Mouse (Mus musculus) limb, embryonic 12.5 days (tissue): ENCODE data around the gene Rexo5. TPM values are rescaled to one million over a fixed set of nuclear protein-coding genes. Genes with fewer than 3 reads are reported as not detected.

Experiments used
- ATAC-seq: fragments of 200-750 bp; cut with Nextera tagmentation; 2 replicates; pipeline ENCODE4 v1.8.0; 2017; ENCODE audit warnings: low read depth, moderate TSS enrichment; ENCODE audit not compliant: insufficient number of reproducible peaks, insufficient read depth, low FRiP score, low TSS enrichment
- H3K27ac ChIP-seq: fragments of 300-500 bp; sonication (generic); 2 replicates; pipeline ENCODE4 v1.5.1; 2016; ENCODE audit warnings: mild to moderate bottlenecking, moderate library complexity
- H3K27me3 ChIP-seq: fragments of 300-500 bp; sonication (generic); 2 replicates; pipeline ENCODE4 v1.6.1; 2016; ENCODE audit warnings: mild to moderate bottlenecking, moderate library complexity
- H3K36me3 ChIP-seq: fragments of 300-500 bp; sonication (generic); 2 replicates; pipeline ENCODE4 v1.6.1; 2016; ENCODE audit warnings: mild to moderate bottlenecking, moderate library complexity
- H3K4me1 ChIP-seq: fragments of 300-500 bp; sonication (generic); replicated peaks from 2 replicates; pipeline ENCODE4 v1.6.1; 2016
- H3K4me2 ChIP-seq: fragments of 300-500 bp; sonication (generic); 2 replicates; pipeline ENCODE4 v1.6.1; 2016; ENCODE audit warnings: mild to moderate bottlenecking, moderate library complexity
- H3K4me3 ChIP-seq: fragments of 300-500 bp; sonication (generic); replicated peaks from 2 replicates; pipeline ENCODE4 v1.5.1; 2016; ENCODE audit warnings: mild to moderate bottlenecking
- H3K9ac ChIP-seq: fragments of 300-500 bp; sonication (generic); replicated peaks from 2 replicates; pipeline ENCODE4 v1.6.1; 2016; ENCODE audit warnings: mild to moderate bottlenecking, moderate library complexity
- H3K9me3 ChIP-seq: fragments of 300-500 bp; sonication (generic); 2 replicates; pipeline ENCODE4 v1.6.1; 2016; ENCODE audit warnings: mild to moderate bottlenecking, moderate library complexity
- WGBS: fragments of 180-500 bp; shearing (Covaris S2); methylation state at CpG from one replicate; pipeline ENCODE4 v1.1.7; 2016; 5-methylcytosine and 5-hydroxymethylcytosine counted together
- polyA plus RNA-seq: library from polyadenylated mRNA; unstranded; fragments of >200 nt; fragmentation: Nextera tagmentation; extraction: Ambion mirVana; gene quantifications from 2 replicates; pipeline ENCODE4 v1.2.1, GENCODE M21; 2016

The Rexo5 gene
- polyA plus RNA-seq, 1 experiment from 2014 or later, result 29.9 TPM

- Histone ChIP-seq H3K4me1 (no peaks in the 10 kb centered on the region), H3K27ac (no peak overlapping the region), H3K9ac (no peak overlapping the region), H3K4me2 (no peak overlapping the region), H3K27me3 (no peaks in the 10 kb centered on the region), H3K36me3 (peaks cover 49% of the 10 kb centered on the region), H3K4me3 (no peak overlapping the region), H3K9me3 (no peaks in the 10 kb centered on the region)
- WGBS, result 94% methylated on average over 2 of the region's 2 CpGs
- no peak for ATAC-seq
Measured at GRCm38 (mm10) chr7:119783453-119783852, 10.4 kb upstream of the Rexo5 start.

- WGBS, result 95% methylated on average over 5 of the region's 5 CpGs
- no peak overlapping the region for H3K4me3 ChIP-seq
- no peaks in the 10 kb centered on the region for H3K4me1 ChIP-seq
- no peaks in the 10 kb centered on the region for H3K9me3 ChIP-seq
- no peak for ATAC-seq
- H3K9ac ChIP-seq, result no peak overlapping the region
- H3K36me3 ChIP-seq, result peaks cover 62% of the 10 kb centered on the region
- no peaks in the 10 kb centered on the region for H3K27me3 ChIP-seq
- H3K4me2 ChIP-seq, result no peak overlapping the region
- no peak overlapping the region for H3K27ac ChIP-seq
Measured at GRCm38 (mm10) chr7:119784908-119785307, 8.9 kb upstream of the Rexo5 start.

- Histone ChIP-seq H3K4me2 (no peak overlapping the region), H3K27me3 (no peaks in the 10 kb centered on the region), H3K27ac (no peak overlapping the region), H3K9me3 (no peaks in the 10 kb centered on the region), H3K4me3 (no peak overlapping the region), H3K36me3 (peaks cover 65% of the 10 kb centered on the region), H3K9ac (no peak overlapping the region), H3K4me1 (peaks cover 10% of the 10 kb centered on the region; the same call in 1 of the 2 replicates)
- no peak for ATAC-seq
- 95% methylated on average over 3 of the region's 3 CpGs for WGBS
Measured at GRCm38 (mm10) chr7:119789024-119789423, 4.8 kb upstream of the Rexo5 start.

GRCm38 (mm10) chr7:119794251-119794638 lies 439 bp downstream of the Rexo5 start:
- Histone ChIP-seq H3K27ac (peak overlapping the region; percentile 90), H3K4me1 (peaks cover 15% of the 10 kb centered on the region; the same call in 1 of the 2 replicates), H3K4me2 (peak overlapping the region; percentile 74), H3K36me3 (peaks cover 22% of the 10 kb centered on the region), H3K9ac (peak overlapping the region; percentile 78), H3K27me3 (no peaks in the 10 kb centered on the region), H3K4me3 (peak overlapping the region; percentile 69), H3K9me3 (no peaks in the 10 kb centered on the region)
- under 1% methylated on average over 21 of the region's 21 CpGs for WGBS
- peak; percentile 87; the same call in 1 of the 2 replicates for ATAC-seq

GRCm38 (mm10) chr7:119795311-119795710 lies 1.5 kb downstream of the Rexo5 start:
- no peaks in the 10 kb centered on the region for H3K27me3 ChIP-seq
- H3K36me3 ChIP-seq, result peaks cover 17% of the 10 kb centered on the region
- peak overlapping the region; percentile 51 for H3K4me2 ChIP-seq
- H3K4me3 ChIP-seq, result peak overlapping the region; percentile 18
- H3K9me3 ChIP-seq, result no peaks in the 10 kb centered on the region
- no peak overlapping the region for H3K27ac ChIP-seq
- no peak for ATAC-seq
- peaks cover 15% of the 10 kb centered on the region; the same call in 1 of the 2 replicates for H3K4me1 ChIP-seq
- no peak overlapping the region for H3K9ac ChIP-seq

- H3K9me3 ChIP-seq, result no peaks in the 10 kb centered on the region
- H3K36me3 ChIP-seq, result peaks cover 13% of the 10 kb centered on the region
- no peaks in the 10 kb centered on the region for H3K27me3 ChIP-seq
- H3K4me2 ChIP-seq, result no peak overlapping the region
- WGBS, result 92% methylated on average over 3 of the region's 3 CpGs
- no peak for ATAC-seq
- H3K27ac ChIP-seq, result no peak overlapping the region
- no peaks in the 10 kb centered on the region for H3K4me1 ChIP-seq
- no peak overlapping the region for H3K4me3 ChIP-seq
- H3K9ac ChIP-seq, result no peak overlapping the region
Measured at GRCm38 (mm10) chr7:119800488-119800887, 6.7 kb downstream of the Rexo5 start.

GRCm38 (mm10) chr7:119800991-119801390 lies 7.2 kb downstream of the Rexo5 start:
- 84% methylated on average over 3 of the region's 3 CpGs for WGBS
- Histone ChIP-seq H3K9ac (no peak overlapping the region), H3K9me3 (no peaks in the 10 kb centered on the region), H3K4me1 (no peaks in the 10 kb centered on the region), H3K27me3 (no peaks in the 10 kb centered on the region), H3K4me3 (no peak overlapping the region), H3K36me3 (peaks cover 14% of the 10 kb centered on the region), H3K4me2 (no peak overlapping the region), H3K27ac (no peak overlapping the region)
- ATAC-seq, result no peak

GRCm38 (mm10) chr7:119807396-119807795 lies 13.6 kb downstream of the Rexo5 start:
- Histone ChIP-seq H3K4me3 (no peak overlapping the region), H3K27ac (no peak overlapping the region), H3K9me3 (no peaks in the 10 kb centered on the region), H3K4me1 (no peaks in the 10 kb centered on the region), H3K36me3 (peaks cover 55% of the 10 kb centered on the region), H3K27me3 (no peaks in the 10 kb centered on the region), H3K4me2 (no peak overlapping the region), H3K9ac (no peak overlapping the region)
- 96% methylated on average over 5 of the region's 5 CpGs for WGBS
- no peak for ATAC-seq

- Histone ChIP-seq H3K27ac (no peak overlapping the region), H3K9ac (no peak overlapping the region), H3K27me3 (no peaks in the 10 kb centered on the region), H3K36me3 (peaks cover 63% of the 10 kb centered on the region), H3K9me3 (no peaks in the 10 kb centered on the region), H3K4me3 (no peak overlapping the region), H3K4me2 (no peak overlapping the region), H3K4me1 (no peaks in the 10 kb centered on the region)
- ATAC-seq, result no peak
- WGBS, result 97% methylated on average over 3 of the region's 3 CpGs
Measured at GRCm38 (mm10) chr7:119808723-119809122, 14.9 kb downstream of the Rexo5 start.

GRCm38 (mm10) chr7:119835371-119835770 lies 41.6 kb downstream of the Rexo5 start:
- no peak overlapping the region for H3K4me2 ChIP-seq
- no peaks in the 10 kb centered on the region for H3K9me3 ChIP-seq
- no peak overlapping the region for H3K27ac ChIP-seq
- no peaks in the 10 kb centered on the region for H3K4me1 ChIP-seq
- H3K36me3 ChIP-seq, result peaks cover 38% of the 10 kb centered on the region
- WGBS, result 95% methylated on average over 1 of the region's 1 CpGs
- ATAC-seq, result no peak
- no peaks in the 10 kb centered on the region for H3K27me3 ChIP-seq
- no peak overlapping the region for H3K4me3 ChIP-seq
- no peak overlapping the region for H3K9ac ChIP-seq

GRCm38 (mm10) chr7:119835996-119836777 lies 42.4 kb downstream of the Rexo5 start:
- Histone ChIP-seq H3K4me1 (no peaks in the 10 kb centered on the region), H3K4me3 (no peak overlapping the region), H3K27me3 (no peaks in the 10 kb centered on the region), H3K9ac (no peak overlapping the region), H3K4me2 (no peak overlapping the region), H3K27ac (no peak overlapping the region), H3K36me3 (peaks cover 39% of the 10 kb centered on the region), H3K9me3 (no peaks in the 10 kb centered on the region)
- ATAC-seq, result no peak
- WGBS, result 91% methylated on average over 4 of the region's 4 CpGs
